Mouse (Mus musculus): Measurements from ENCODE around the gene Tnfsf13b. TPM values are rescaled to one million over a fixed set of nuclear protein-coding genes. Genes with fewer than 3 reads are reported as not detected.
A peak's percentile ranks its signal among the peaks of the same experiment; 100 is the strongest.

The Tnfsf13b gene
- total and polyA plus RNA-seq, 3 experiments: 1.4 to 5.1 (median 3.2) TPM

DNA sequence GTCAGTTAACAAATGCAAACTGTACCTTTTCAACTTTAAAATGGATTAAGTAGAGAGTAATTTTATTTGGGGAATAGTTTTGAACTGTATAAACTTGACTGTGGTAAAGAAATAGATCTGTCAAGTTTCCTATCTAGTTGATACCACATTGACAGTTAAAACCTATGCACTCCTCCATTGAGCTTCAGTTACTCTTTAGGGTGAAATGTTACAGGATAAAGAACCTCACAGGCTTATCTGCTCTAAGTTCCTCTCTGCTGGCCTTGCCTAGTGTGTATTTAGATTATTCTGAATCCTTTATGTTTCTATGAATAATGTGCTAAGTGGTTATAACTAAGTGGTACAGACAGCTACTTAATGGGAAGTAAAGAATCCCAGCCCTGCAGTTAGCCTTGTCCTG is 26.1 kb upstream of the Tnfsf13b start:
- Histone ChIP-seq H3K27ac (no peak overlapping the region), H3K4me3 (no peak overlapping the region), H3K79me2 (replicated peaks; ENCODE audit: control insufficient read depth, insufficient read depth, low read length) (peaks cover 7% of the 10 kb centered on the region), H3K36me3 (ENCODE audit: control insufficient read depth, insufficient read depth, low read length) (peaks cover 9% of the 10 kb centered on the region), H3K27me3 (ENCODE audit: control insufficient read depth, insufficient read depth, low read length) (no peaks in the 10 kb centered on the region), H3K9ac (ENCODE audit: low read depth, low read length) (no peak overlapping the region), H3K4me1 (ENCODE audit: control insufficient read depth, insufficient read depth, low read length) (peaks cover 8% of the 10 kb centered on the region)
- intact Hi-C loops (cut with DNase I): no loop called here
- TF ChIP-seq POLR2A (IDR thresholded peaks at IDR 0.05; ENCODE audit: insufficient read depth, low read depth, low read length) (no peak), CTCF (IDR thresholded peaks at IDR 0.05) (no peak), EP300 (IDR thresholded peaks at IDR 0.05; ENCODE audit: insufficient read depth, low read depth, low read length) (no peak)
- DNase-seq: no peak

DNA sequence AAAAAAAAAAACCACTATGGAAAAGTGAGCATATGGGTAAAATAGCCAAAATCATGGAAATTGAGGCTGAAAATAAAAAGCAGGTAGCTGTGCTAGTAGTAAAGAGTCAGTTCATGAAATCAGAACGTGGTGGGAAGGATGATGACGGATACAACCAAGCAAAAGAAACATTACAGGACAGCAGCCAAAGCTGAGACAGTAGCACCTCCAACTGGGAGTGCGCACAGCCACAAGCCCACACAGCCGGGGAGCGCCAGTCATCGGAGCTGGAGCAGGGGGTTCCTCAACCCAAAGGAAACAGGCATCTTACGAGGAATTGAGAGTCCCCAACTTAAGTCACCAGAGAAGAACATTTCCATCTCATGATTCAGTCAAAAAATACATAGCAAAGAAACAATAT is 2.2 kb upstream of the Tnfsf13b start:
- Histone ChIP-seq H3K27ac (no peak overlapping the region), H3K4me3 (no peak overlapping the region), H3K79me2 (replicated peaks; ENCODE audit: control insufficient read depth, insufficient read depth, low read length) (no peaks in the 10 kb centered on the region), H3K9ac (ENCODE audit: low read depth, low read length) (no peak overlapping the region), H3K4me1 (ENCODE audit: control insufficient read depth, insufficient read depth, low read length) (no peaks in the 10 kb centered on the region; the same call in 1 of the 2 replicates), H3K36me3 (ENCODE audit: control insufficient read depth, insufficient read depth, low read length) (no peaks in the 10 kb centered on the region), H3K27me3 (ENCODE audit: control insufficient read depth, insufficient read depth, low read length) (no peaks in the 10 kb centered on the region)
- intact Hi-C loops (cut with DNase I): no loop called here
- TF ChIP-seq CTCF (IDR thresholded peaks at IDR 0.05) (no peak), EP300 (IDR thresholded peaks at IDR 0.05; ENCODE audit: insufficient read depth, low read depth, low read length) (no peak), POLR2A (IDR thresholded peaks at IDR 0.05; ENCODE audit: insufficient read depth, low read depth, low read length) (no peak)
- 82% methylated on average over 7 of the region's 7 CpGs for WGBS
- DNase-seq: no peak

DNA sequence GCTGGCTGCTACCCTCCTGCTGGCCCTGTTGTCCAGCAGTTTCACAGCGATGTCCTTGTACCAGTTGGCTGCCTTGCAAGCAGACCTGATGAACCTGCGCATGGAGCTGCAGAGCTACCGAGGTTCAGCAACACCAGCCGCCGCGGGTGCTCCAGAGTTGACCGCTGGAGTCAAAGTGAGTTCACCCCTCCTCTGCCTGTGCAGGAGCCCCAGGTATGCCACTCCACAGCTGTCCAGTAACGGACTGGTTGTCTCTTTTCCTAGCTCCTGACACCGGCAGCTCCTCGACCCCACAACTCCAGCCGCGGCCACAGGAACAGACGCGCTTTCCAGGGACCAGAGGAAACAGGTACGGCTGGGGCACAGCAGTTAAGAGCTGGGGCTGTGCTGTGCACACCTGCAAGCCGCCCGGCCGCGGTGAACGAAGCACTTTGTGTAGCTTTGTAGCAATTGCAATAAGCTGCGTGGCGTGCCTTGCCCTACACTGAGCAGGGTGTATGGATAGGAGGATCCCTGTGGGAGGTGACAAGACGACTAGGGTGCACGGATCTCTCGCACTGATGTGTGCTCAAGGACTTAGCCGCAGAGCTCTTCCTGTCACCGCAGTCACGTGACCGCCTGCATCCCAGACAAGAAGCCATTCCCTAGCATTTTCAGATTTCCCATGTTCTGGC is 856 bp downstream of the Tnfsf13b start:
- peak overlapping the region; percentile 22 for H3K9ac ChIP-seq (ENCODE audit: low read depth, low read length)
- intact Hi-C loops (cut with DNase I): no loop called here
- H3K79me2 ChIP-seq (replicated peaks; ENCODE audit: control insufficient read depth, insufficient read depth, low read length): no peaks in the 10 kb centered on the region
- 6% methylated on average over 29 of the region's 29 CpGs for WGBS
- H3K4me3 ChIP-seq: peak overlapping the region; percentile 38
- no peaks in the 10 kb centered on the region for H3K36me3 ChIP-seq (ENCODE audit: control insufficient read depth, insufficient read depth, low read length)
- TF ChIP-seq EP300 (IDR thresholded peaks at IDR 0.05; ENCODE audit: insufficient read depth, low read depth, low read length) (no peak), POLR2A (IDR thresholded peaks at IDR 0.05; ENCODE audit: insufficient read depth, low read depth, low read length) (no peak), CTCF (IDR thresholded peaks at IDR 0.05) (no peak)
- no peaks in the 10 kb centered on the region; the same call in 1 of the 2 replicates for H3K4me1 ChIP-seq (ENCODE audit: control insufficient read depth, insufficient read depth, low read length)
- no peaks in the 10 kb centered on the region for H3K27me3 ChIP-seq (ENCODE audit: control insufficient read depth, insufficient read depth, low read length)
- H3K27ac ChIP-seq: no peak overlapping the region
- peak; percentile 35 to 36 for DNase-seq

DNA sequence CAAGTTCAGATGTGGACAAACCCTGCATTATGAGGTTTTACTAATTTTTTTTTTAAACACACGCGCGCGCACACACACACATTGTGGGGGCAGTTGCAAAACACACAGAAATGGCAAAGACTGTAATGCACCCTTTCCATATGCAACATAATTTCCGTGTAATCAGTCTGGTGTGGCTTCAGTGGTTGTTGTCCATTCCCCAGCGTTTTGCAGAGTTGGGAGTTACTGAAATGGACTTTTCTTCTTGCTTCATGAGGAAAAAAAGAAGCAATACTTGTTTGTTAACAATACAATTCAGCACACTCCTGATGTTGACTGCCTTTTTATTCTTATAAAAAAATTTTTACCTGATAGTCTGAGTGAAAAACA is 1.4 kb downstream of the Tnfsf13b start:
- Histone ChIP-seq H3K36me3 (ENCODE audit: control insufficient read depth, insufficient read depth, low read length) (no peaks in the 10 kb centered on the region), H3K27me3 (ENCODE audit: control insufficient read depth, insufficient read depth, low read length) (no peaks in the 10 kb centered on the region), H3K4me3 (no peak overlapping the region), H3K9ac (ENCODE audit: low read depth, low read length) (no peak overlapping the region), H3K4me1 (ENCODE audit: control insufficient read depth, insufficient read depth, low read length) (no peaks in the 10 kb centered on the region; the same call in 1 of the 2 replicates), H3K27ac (no peak overlapping the region), H3K79me2 (replicated peaks; ENCODE audit: control insufficient read depth, insufficient read depth, low read length) (no peaks in the 10 kb centered on the region)
- intact Hi-C loops (cut with DNase I): no loop called here
- TF ChIP-seq EP300 (IDR thresholded peaks at IDR 0.05; ENCODE audit: insufficient read depth, low read depth, low read length) (no peak), CTCF (IDR thresholded peaks at IDR 0.05) (no peak), POLR2A (IDR thresholded peaks at IDR 0.05; ENCODE audit: insufficient read depth, low read depth, low read length) (no peak)
- DNase-seq: no peak
- WGBS: 36% methylated on average over 6 of the region's 6 CpGs

DNA sequence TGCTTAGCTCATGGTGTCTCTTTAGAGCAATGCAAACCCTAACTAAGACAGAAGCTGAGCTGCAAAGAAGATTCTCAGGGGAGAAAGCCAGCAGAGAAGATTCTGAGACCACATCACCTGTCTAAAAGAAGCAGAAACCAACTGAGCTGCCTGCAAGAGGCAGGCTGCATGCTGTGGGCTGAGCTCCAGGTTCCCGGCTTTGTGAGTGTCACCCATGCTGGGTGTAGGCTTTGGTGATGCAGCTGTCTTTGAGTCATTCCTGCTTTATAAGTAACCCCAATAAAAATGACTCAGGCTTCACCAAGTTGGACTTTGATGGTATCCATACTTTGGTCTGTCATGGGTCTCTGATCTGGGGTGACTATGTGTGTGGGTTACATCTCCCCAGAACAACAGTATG is 10.0 kb downstream of the Tnfsf13b start:
- H3K27ac ChIP-seq: no peak overlapping the region
- no peaks in the 10 kb centered on the region for H3K36me3 ChIP-seq (ENCODE audit: control insufficient read depth, insufficient read depth, low read length)
- TF ChIP-seq CTCF (IDR thresholded peaks at IDR 0.05) (no peak), POLR2A (IDR thresholded peaks at IDR 0.05; ENCODE audit: insufficient read depth, low read depth, low read length) (no peak), EP300 (IDR thresholded peaks at IDR 0.05; ENCODE audit: insufficient read depth, low read depth, low read length) (no peak)
- intact Hi-C loops (cut with DNase I): no loop called here
- no peaks in the 10 kb centered on the region for H3K27me3 ChIP-seq (ENCODE audit: control insufficient read depth, insufficient read depth, low read length)
- no peaks in the 10 kb centered on the region for H3K79me2 ChIP-seq (replicated peaks; ENCODE audit: control insufficient read depth, insufficient read depth, low read length)
- no peak for DNase-seq
- H3K4me3 ChIP-seq: no peak overlapping the region
- WGBS: 72% methylated on average over 1 of the region's 1 CpGs
- H3K4me1 ChIP-seq (ENCODE audit: control insufficient read depth, insufficient read depth, low read length): no peaks in the 10 kb centered on the region
- H3K9ac ChIP-seq (ENCODE audit: low read depth, low read length): no peak overlapping the region

DNA sequence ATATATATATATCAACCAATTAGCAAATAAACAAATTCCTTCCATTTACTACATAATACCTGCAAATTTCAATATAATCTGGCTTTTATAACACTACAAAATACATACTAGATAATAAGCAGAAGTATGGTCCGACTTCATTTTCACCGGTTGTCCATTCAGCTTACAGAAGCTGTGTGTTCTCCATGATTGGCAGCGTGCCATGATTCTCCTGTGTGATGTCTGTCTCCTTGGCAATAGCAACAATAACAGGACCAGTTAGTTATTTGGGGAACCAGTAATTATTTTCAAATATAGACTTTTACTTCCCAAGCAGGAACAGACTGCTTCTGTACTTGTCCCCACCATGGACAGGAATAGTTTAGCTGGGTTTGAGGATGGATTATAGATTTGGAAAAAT is 11.0 kb downstream of the Tnfsf13b start:
- H3K4me1 ChIP-seq (ENCODE audit: control insufficient read depth, insufficient read depth, low read length): no peaks in the 10 kb centered on the region
- no peaks in the 10 kb centered on the region for H3K79me2 ChIP-seq (replicated peaks; ENCODE audit: control insufficient read depth, insufficient read depth, low read length)
- no peak overlapping the region for H3K9ac ChIP-seq (ENCODE audit: low read depth, low read length)
- H3K36me3 ChIP-seq (ENCODE audit: control insufficient read depth, insufficient read depth, low read length): no peaks in the 10 kb centered on the region
- TF ChIP-seq POLR2A (IDR thresholded peaks at IDR 0.05; ENCODE audit: insufficient read depth, low read depth, low read length) (no peak), EP300 (IDR thresholded peaks at IDR 0.05; ENCODE audit: insufficient read depth, low read depth, low read length) (no peak), CTCF (IDR thresholded peaks at IDR 0.05) (no peak)
- intact Hi-C loops (cut with DNase I): no loop called here
- H3K4me3 ChIP-seq: no peak overlapping the region
- H3K27ac ChIP-seq: no peak overlapping the region
- DNase-seq: peak in 1 of 2 experiments; percentile 26
- WGBS: 34% methylated on average over 3 of the region's 3 CpGs
- no peaks in the 10 kb centered on the region for H3K27me3 ChIP-seq (ENCODE audit: control insufficient read depth, insufficient read depth, low read length)

Measured in heart, adult 2 months (tissue).